Mouse (Mus musculus) neural tube, embryonic 13.5 days (tissue): ENCODE data around the gene Acot11. TPM values are rescaled to one million over a fixed set of nuclear protein-coding genes. Genes with fewer than 3 reads are reported as not detected.

Experiments used
- ATAC-seq: fragments of 200-750 bp; cut with Nextera tagmentation; 2 replicates; pipeline ENCODE4 v1.8.0; 2017; ENCODE audit warnings: low read depth, mild to moderate bottlenecking, moderate TSS enrichment, moderate library complexity
- H3K27ac ChIP-seq: fragments of 300-500 bp; sonication (generic); replicated peaks from 2 replicates; pipeline ENCODE4 v1.5.1; 2015; ENCODE audit warnings: moderate library complexity, mild to moderate bottlenecking, inconsistent platforms
- H3K27me3 ChIP-seq: fragments of 300-500 bp; sonication (generic); 2 replicates; pipeline ENCODE4 v1.6.1; 2015; ENCODE audit warnings: mild to moderate bottlenecking, inconsistent platforms
- H3K36me3 ChIP-seq: fragments of 300-500 bp; sonication (generic); 2 replicates; pipeline ENCODE4 v1.6.1; 2015; ENCODE audit warnings: mild to moderate bottlenecking, inconsistent platforms
- H3K4me1 ChIP-seq: fragments of 300-500 bp; sonication (generic); replicated peaks from 2 replicates; pipeline ENCODE4 v1.6.1; 2015; ENCODE audit warnings: inconsistent platforms
- H3K4me2 ChIP-seq: fragments of 300-500 bp; sonication (generic); 2 replicates; pipeline ENCODE4 v1.6.1; 2015; ENCODE audit warnings: inconsistent platforms, mild to moderate bottlenecking, moderate library complexity
- H3K4me3 ChIP-seq: fragments of 300-500 bp; sonication (generic); 2 replicates; pipeline ENCODE4 v1.5.1; 2015; ENCODE audit warnings: mild to moderate bottlenecking, inconsistent platforms
- H3K9ac ChIP-seq: fragments of 300-500 bp; sonication (generic); 2 replicates; pipeline ENCODE4 v1.6.1; 2015; ENCODE audit warnings: moderate library complexity, mild to moderate bottlenecking, inconsistent platforms
- H3K9me3 ChIP-seq: fragments of 300-500 bp; sonication (generic); 2 replicates; pipeline ENCODE4 v1.6.1; 2016; ENCODE audit warnings: inconsistent platforms
- WGBS: fragments of 180-500 bp; shearing (Covaris S2); methylation state at CpG from one replicate; pipeline ENCODE4 v1.1.7; 2015; 5-methylcytosine and 5-hydroxymethylcytosine counted together
- polyA plus RNA-seq: library from polyadenylated mRNA; unstranded; fragments of >200 nt; fragmentation: Nextera tagmentation; extraction: Ambion mirVana; gene quantifications from 2 replicates; pipeline ENCODE4 v1.2.1, GENCODE M21; 2015

Gene Acot11
- 1.5 and 1.7 TPM in 2 replicates for polyA plus RNA-seq

DNA sequence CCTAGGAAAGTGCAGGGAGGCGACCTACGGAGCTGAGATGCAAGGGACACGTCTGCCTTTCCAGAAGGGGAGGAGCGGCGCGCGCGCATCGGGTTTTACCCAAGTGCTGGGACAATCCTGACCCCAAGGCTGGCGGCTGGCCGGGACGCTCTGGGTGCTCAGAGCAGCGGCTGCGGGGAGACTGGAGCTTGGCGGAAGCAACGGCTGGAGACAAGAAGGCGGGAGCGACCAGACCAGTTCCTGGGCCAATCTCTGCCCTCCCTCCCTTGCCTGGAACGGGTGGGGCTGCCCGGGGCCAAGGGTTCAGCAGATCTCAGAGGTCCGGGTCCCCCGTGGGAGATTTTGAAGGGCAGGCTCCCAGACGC is at the start of gene Acot11:
TSS of gene Acot11 (minus strand) at position 89 of the 365 bp plus-strand sequence.
- H3K4me2 ChIP-seq = peak within 1 kb of the TSS; percentile 50
- H3K4me3 ChIP-seq = peak within 1 kb of the TSS; percentile 12
- no peaks in the 10 kb centered on the region for H3K9me3 ChIP-seq
- peak within 1 kb of the TSS; percentile 55 for H3K9ac ChIP-seq
- 5% methylated on average over 23 of the region's 23 CpGs for WGBS
- ATAC-seq = no peak
- peaks cover 14% of the 10 kb centered on the region for H3K4me1 ChIP-seq
- H3K27me3 ChIP-seq = peaks cover 22% of the 10 kb centered on the region; the same call in 1 of the 2 replicates
- H3K27ac ChIP-seq = no peak within 1 kb of the TSS
- no peaks in the 10 kb centered on the region for H3K36me3 ChIP-seq

DNA sequence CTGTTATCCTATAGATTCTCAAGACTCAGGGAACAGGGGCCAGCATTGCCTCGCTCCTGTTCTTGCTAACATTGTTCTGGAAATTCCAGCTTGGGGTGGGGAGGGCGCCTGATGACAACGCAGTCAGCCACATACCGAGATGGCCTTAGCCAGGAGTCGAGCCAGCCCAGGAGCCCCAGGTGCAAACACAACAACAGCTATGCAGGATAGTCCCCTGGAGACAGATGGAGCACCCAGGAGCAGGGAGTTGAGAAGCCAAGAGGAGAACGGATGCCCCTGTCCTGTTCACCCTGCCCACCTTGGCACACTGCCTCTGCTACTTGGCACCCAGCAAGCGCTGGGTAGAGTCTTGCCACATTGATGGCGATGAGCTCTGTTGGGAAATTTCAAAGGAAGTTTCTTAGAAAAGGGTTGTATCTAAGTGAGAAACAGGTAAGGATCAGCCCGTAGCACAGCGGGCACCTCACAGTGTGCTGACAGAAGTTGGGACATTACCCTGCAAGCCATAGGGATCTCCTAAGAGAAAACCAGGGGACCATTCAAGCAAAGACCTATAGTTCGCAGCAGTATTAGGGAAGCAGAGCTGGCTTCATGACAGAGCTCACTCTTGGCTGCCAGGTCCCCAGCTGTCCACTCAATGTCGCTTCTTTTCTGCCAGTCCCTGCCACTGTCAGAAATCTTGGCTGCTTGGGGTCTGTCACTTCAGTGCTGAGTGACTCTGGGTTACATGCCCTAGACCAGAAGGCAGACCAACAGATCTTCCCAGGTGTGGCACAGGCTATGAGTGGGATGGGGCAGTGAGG is 43.7 kb upstream of the Acot11 start:
- H3K27me3 ChIP-seq = no peaks in the 10 kb centered on the region
- H3K9me3 ChIP-seq = no peaks in the 10 kb centered on the region
- H3K4me3 ChIP-seq = no peak overlapping the region
- H3K9ac ChIP-seq = no peak overlapping the region
- 47% methylated on average over 12 of the region's 12 CpGs for WGBS
- H3K27ac ChIP-seq = peak overlapping the region; percentile 70
- H3K4me2 ChIP-seq = peak overlapping the region; percentile 27
- no peaks in the 10 kb centered on the region for H3K36me3 ChIP-seq
- H3K4me1 ChIP-seq = peaks cover 21% of the 10 kb centered on the region
- peak; percentile 49; the same call in 1 of the 2 replicates for ATAC-seq

DNA sequence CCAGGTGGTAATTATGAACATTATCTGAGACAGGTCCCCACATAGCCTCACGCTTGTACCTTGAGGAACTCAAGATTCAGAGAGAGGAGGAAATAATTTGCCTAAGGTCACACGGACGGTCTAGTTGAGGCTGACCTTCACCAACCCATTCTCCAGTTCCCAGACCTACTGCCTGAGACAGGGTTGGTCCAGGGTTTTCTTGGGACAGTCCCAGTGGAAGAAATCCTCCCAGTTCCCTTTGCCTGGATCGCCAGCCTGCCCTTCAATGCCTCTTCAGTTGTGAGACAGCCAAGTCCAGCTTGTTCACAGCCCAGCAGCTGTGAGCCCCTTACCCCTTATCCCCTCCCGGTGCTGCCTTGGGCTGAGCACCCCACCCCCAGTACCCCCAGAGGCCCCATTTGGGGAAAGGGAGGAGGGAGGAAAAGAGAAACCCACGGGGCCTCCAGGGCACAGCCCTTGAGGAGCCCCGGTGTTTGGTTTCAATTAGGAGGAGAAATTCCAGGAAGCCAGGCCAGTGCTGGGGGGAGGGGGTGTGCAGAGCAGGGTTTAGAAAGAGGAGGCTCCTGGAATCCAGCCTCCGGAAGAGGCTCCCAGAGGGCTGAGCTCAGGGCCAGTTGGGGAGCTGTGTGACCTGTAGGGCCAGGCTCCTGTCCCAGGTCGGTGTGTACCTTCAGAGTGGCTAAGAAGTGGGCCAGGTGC is 42.9 kb upstream of the Acot11 start:
- peak overlapping the region; percentile 27 for H3K4me2 ChIP-seq
- H3K4me3 ChIP-seq = no peak overlapping the region
- peak overlapping the region; percentile 70 for H3K27ac ChIP-seq
- peaks cover 20% of the 10 kb centered on the region for H3K4me1 ChIP-seq
- no peak overlapping the region for H3K9ac ChIP-seq
- H3K9me3 ChIP-seq = no peaks in the 10 kb centered on the region
- no peaks in the 10 kb centered on the region for H3K36me3 ChIP-seq
- 20% methylated on average over 9 of the region's 9 CpGs for WGBS
- H3K27me3 ChIP-seq = no peaks in the 10 kb centered on the region
- peak; percentile 68; the same call in 1 of the 2 replicates for ATAC-seq

DNA sequence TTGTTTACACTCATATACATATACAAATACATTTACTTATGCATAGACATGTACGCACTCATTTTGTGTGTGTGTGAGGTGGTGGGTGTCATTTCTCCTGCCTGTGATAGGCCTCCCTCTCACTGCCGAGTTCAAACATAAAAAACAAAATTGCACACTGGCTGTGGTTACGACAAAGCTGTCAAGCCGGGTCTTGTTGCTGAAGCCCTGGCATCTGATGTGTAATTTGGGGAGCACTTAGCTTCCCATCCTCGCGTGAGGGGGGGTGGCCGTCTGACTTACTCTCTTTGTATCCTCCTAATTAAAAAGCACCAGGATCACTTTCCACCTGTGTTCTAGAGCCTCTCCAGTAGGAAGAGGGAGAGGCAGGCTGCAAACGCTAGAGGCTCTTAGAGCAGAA is 37.8 kb upstream of the Acot11 start:
- Histone ChIP-seq H3K4me1 (peaks cover 52% of the 10 kb centered on the region), H3K27me3 (no peaks in the 10 kb centered on the region), H3K4me2 (no peak overlapping the region), H3K4me3 (no peak overlapping the region), H3K9ac (no peak overlapping the region), H3K27ac (no peak overlapping the region), H3K36me3 (no peaks in the 10 kb centered on the region), H3K9me3 (no peaks in the 10 kb centered on the region)
- ATAC-seq = no peak
- WGBS = 70% methylated on average over 8 of the region's 8 CpGs

DNA sequence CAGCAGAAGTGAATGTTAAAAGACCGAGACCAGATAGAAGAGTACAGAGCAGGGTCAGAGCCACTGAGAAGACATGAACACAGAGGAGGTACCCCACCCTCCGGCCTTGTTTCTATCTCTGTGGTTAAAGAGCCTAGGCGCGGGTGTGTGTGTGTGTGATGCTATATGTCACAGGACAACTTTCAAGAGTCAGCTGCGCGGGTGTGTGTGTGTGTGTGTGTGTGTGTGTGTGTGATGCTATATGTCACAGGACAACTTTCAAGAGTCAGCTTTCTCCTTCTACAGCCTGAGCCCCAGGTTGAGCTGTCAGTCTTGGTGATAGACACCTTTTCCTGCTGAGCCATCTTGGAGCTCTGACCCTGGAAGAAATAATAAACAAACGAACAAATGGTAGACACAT is 37.1 kb upstream of the Acot11 start:
- Histone ChIP-seq H3K4me3 (no peak overlapping the region), H3K9me3 (no peaks in the 10 kb centered on the region), H3K36me3 (no peaks in the 10 kb centered on the region), H3K27me3 (no peaks in the 10 kb centered on the region), H3K4me1 (peaks cover 53% of the 10 kb centered on the region), H3K4me2 (peak overlapping the region; percentile 100; the same call in 1 of the 2 replicates), H3K9ac (peak overlapping the region; percentile 97; the same call in 1 of the 2 replicates), H3K27ac (peak overlapping the region; percentile 100)
- ATAC-seq = no peak
- WGBS = 75% methylated on average over 7 of the region's 7 CpGs

DNA sequence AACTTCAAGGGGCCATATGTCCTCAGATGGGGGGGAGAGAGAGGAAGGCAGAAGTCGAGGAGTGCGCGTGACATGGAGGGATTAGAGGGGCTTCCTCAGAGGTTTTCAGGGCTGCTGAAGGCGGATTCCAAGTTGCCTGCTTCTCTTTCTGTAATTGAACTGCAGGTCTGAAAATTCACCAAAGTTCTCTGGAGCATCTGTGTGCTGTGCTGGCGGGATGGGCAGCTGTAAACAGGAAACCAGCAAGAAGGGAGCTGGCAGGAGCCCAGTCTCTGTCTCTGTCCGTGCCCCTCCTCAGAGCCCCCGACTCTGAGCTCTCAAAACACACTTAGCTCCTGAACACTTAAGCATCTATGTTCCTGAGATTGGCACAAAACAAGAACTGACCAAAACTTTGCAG is 36.5 kb upstream of the Acot11 start:
- H3K4me3 ChIP-seq = no peak overlapping the region
- no peaks in the 10 kb centered on the region for H3K9me3 ChIP-seq
- ATAC-seq = no peak
- peak overlapping the region; percentile 97 for H3K9ac ChIP-seq
- H3K4me2 ChIP-seq = peak overlapping the region; percentile 100
- no peaks in the 10 kb centered on the region for H3K36me3 ChIP-seq
- peak overlapping the region; percentile 100 for H3K27ac ChIP-seq
- no peaks in the 10 kb centered on the region for H3K27me3 ChIP-seq
- H3K4me1 ChIP-seq = peaks cover 58% of the 10 kb centered on the region
- WGBS = 20% methylated on average over 7 of the region's 7 CpGs

DNA sequence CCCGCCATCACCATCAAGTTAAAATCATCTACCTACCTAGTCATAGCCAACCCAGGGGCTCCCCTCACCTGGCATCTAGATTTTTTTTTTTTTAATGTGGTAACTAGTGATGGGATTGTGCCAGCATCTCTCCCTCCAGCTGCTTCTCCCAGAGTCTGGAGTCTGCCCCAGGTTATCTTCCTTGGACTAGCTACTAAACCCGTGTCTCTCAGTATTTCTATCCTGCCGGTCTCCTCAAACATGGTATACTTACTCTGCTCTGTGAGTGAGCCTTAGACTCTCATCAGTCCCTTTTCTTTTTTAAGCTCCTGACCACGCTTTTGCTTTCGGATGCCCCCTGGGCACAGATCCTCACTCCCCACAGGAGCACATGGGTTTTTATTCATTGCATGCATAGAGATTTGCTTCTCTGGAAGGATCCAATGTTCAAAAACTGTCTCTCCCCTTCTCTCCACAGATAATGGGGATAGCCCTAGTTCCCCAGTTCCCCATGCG is 35.9 kb upstream of the Acot11 start:
- H3K4me3 ChIP-seq = peak overlapping the region; percentile 54
- peak overlapping the region; percentile 100 for H3K4me2 ChIP-seq
- no peak for ATAC-seq
- WGBS = 18% methylated on average over 6 of the region's 6 CpGs
- H3K9me3 ChIP-seq = no peaks in the 10 kb centered on the region
- H3K36me3 ChIP-seq = no peaks in the 10 kb centered on the region
- H3K4me1 ChIP-seq = peaks cover 64% of the 10 kb centered on the region
- peak overlapping the region; percentile 100 for H3K27ac ChIP-seq
- no peaks in the 10 kb centered on the region for H3K27me3 ChIP-seq
- peak overlapping the region; percentile 97 for H3K9ac ChIP-seq

DNA sequence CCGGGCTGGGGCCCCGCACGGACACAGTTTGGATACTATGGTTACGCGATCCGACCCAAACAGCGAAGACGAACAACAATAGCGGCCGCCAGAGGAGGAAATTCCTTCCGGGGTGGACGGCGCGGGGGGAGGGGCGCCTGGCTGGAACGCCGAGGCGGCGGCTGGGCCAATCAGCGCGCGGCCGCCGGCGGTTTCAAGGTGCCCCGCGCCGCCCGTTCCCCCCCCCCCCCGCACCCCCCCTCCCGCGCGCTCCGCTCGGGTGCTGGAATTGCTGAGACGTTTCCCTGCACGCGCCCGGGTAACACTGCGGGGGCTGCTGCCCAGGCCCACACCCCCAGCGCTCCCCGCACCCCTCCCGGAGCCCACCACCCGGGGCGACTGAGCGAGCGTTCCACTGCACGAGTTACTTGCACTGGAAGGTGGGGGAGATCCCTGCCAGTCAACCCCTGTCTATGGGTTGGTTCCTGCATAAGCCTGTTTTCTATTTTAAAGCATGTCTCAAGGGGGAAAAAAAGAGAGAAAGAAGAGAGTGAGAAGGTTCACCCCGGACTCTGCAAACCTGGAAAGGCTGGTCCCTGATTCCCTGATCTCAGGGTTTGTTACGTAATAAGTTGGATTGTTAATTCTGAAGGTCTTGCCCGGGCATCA is 35.3 kb upstream of the Acot11 start:
- peak; percentile 61 for ATAC-seq
- Histone ChIP-seq H3K4me2 (peak overlapping the region; percentile 100), H3K27me3 (no peaks in the 10 kb centered on the region), H3K36me3 (no peaks in the 10 kb centered on the region), H3K27ac (peak overlapping the region; percentile 100), H3K9me3 (no peaks in the 10 kb centered on the region), H3K4me3 (peak overlapping the region; percentile 54), H3K4me1 (peaks cover 64% of the 10 kb centered on the region), H3K9ac (peak overlapping the region; percentile 97)
- WGBS = under 1% methylated on average over 32 of the region's 51 CpGs

DNA sequence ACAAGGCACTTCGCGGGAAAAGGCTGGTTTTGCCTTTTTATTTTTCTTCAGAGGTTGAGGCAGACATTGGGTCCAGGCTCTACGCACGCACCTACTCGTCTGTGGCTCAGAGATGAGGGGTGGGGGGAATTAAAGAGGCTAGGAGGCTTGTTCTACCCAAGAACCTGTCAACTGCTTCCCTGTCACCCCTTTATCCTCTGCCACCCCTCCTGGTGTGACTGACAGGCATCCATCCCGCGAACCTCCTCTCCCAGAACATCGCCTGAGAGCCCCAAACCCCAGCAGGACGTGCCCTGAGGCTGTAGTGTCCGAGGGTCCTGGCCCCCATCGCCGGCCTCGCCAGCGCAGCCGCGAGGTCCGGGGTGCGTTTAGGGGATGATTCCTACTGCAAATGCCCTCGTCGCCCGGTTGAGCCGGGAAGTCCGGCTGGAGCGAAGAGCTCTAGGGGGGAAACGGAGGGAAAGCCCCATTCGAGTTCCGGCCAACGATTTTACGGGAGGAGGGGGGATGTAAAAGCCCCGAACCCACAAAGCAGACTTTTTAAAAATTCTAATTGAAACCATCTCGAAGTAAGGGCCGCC is 34.5 kb upstream of the Acot11 start:
- H3K4me3 ChIP-seq = peak overlapping the region; percentile 54
- H3K4me2 ChIP-seq = peak overlapping the region; percentile 100
- peak overlapping the region; percentile 100 for H3K27ac ChIP-seq
- no peaks in the 10 kb centered on the region for H3K27me3 ChIP-seq
- under 1% methylated on average over 32 of the region's 32 CpGs for WGBS
- ATAC-seq = no peak; the same call in 1 of the 2 replicates
- no peaks in the 10 kb centered on the region for H3K36me3 ChIP-seq
- peaks cover 64% of the 10 kb centered on the region for H3K4me1 ChIP-seq
- peak overlapping the region; percentile 97 for H3K9ac ChIP-seq
- no peaks in the 10 kb centered on the region for H3K9me3 ChIP-seq

DNA sequence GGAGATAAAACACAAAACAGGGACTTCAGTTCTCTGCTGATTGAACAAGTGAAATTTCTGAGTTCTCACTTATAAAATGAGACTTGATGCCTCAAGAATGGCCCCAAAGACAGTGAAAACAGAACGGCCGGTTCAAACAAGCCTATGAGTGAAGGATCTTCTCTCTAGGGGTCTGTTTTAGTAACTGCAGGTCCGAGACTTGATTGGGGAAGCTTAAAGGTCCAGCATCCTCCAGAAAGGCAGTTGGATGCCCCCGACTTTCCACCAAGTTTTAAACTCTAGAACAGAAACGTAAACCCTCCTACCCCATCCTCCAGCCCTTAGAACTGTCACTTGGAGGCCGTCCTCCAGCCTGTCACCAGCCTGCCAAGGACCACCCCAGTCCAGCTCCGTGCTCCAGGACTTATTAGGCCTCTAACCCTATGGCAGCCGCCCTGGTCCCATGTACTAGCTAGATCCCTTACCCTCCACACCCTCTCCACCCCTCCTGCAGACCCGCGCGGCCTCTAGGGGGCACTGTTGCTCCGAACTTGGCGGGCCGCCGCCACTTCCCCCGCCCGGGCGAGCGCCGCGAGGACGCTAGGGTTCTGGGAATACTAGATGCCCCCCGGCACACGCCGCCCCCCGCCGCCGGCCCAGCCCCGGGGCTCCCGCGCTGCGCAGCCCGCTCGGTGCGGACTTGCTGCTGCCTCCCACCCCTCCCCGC is 33.9 kb upstream of the Acot11 start:
- peaks cover 64% of the 10 kb centered on the region for H3K4me1 ChIP-seq
- 2% methylated on average over 35 of the region's 36 CpGs for WGBS
- H3K9me3 ChIP-seq = no peaks in the 10 kb centered on the region
- H3K36me3 ChIP-seq = no peaks in the 10 kb centered on the region
- H3K27me3 ChIP-seq = no peaks in the 10 kb centered on the region
- peak overlapping the region; percentile 97 for H3K9ac ChIP-seq
- H3K27ac ChIP-seq = peak overlapping the region; percentile 100
- H3K4me2 ChIP-seq = peak overlapping the region; percentile 100
- ATAC-seq = peak; percentile 85
- peak overlapping the region; percentile 54 for H3K4me3 ChIP-seq

DNA sequence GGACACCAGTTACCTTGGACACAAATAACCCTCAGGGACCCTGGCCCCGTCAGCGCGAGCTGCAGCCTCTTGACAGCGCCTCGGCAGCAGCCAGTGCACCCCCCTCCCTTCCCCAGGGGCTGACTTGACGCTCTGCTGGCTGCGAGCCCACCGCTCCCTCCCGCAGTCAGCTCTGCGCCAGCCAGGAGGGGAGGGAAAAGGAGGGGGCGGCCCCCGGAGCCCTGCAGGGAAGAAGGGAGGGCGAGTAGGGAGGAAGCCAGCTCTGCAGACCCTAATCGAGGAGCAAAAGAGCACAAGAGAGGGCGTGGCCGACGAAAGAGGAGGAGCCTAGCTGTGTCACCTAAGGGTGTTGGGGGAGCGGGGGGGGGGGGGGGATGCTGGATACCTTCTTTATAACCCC is 33.2 kb upstream of the Acot11 start:
- peak; percentile 51 for ATAC-seq
- peak overlapping the region; percentile 21 for H3K4me3 ChIP-seq
- no peaks in the 10 kb centered on the region for H3K27me3 ChIP-seq
- H3K36me3 ChIP-seq = no peaks in the 10 kb centered on the region
- no peaks in the 10 kb centered on the region for H3K9me3 ChIP-seq
- peak overlapping the region; percentile 100 for H3K4me2 ChIP-seq
- peak overlapping the region; percentile 100 for H3K27ac ChIP-seq
- peaks cover 64% of the 10 kb centered on the region for H3K4me1 ChIP-seq
- peak overlapping the region; percentile 69 for H3K9ac ChIP-seq
- 2% methylated on average over 9 of the region's 18 CpGs for WGBS
